In genomic region chr15:25468478-25468877, GRCm38 (mm10) we compare ENCODE assay signal across 14 mouse cellular contexts.
"Had no signal": no experiment of that assay in that cellular context is flagged by ENCODE, and none has a peak within 500 bp of the region (broad histone marks: within the 10 kb centered on the region; RNA-seq: fewer than 3 reads in every experiment).

No protein-coding gene starts in this region.

- H3K4me1 ChIP-seq: liver, embryonic 13.5 days; lung, embryonic 15.5 days; midbrain, embryonic 13.5 days; neural tube, embryonic 12.5 days; stomach, embryonic 15.5 days had no signal

- H3K27ac ChIP-seq: layer of hippocampus, adult 2 months; liver, embryonic 13.5 days; lung, embryonic 15.5 days; macrophage; midbrain, embryonic 13.5 days; neural tube, embryonic 12.5 days; stomach, embryonic 15.5 days had no signal

- H3K27me3 ChIP-seq: liver, embryonic 13.5 days; lung, embryonic 15.5 days; midbrain, embryonic 13.5 days; neural tube, embryonic 12.5 days; stomach, embryonic 15.5 days had no signal

- H3K9me3 ChIP-seq: liver, embryonic 13.5 days; lung, embryonic 15.5 days; midbrain, embryonic 13.5 days; neural tube, embryonic 12.5 days; stomach, embryonic 15.5 days had no signal

- H3K4me3 ChIP-seq: layer of hippocampus, adult 2 months; liver, embryonic 13.5 days; lung, embryonic 15.5 days; midbrain, embryonic 13.5 days; neural tube, embryonic 12.5 days; stomach, embryonic 15.5 days had no signal

- H3K4me2 ChIP-seq: liver, embryonic 13.5 days; lung, embryonic 15.5 days; midbrain, embryonic 13.5 days; neural tube, embryonic 12.5 days; stomach, embryonic 15.5 days had no signal

- DNase-seq: kidney, adult 18-20 months; kidney, postnatal 10 days; left cerebral cortex, postnatal 4 days; liver, embryonic 13.5 days; liver, postnatal 0 days; lung, postnatal 14 days; right cerebral cortex, postnatal 4 days; spleen, adult 18-20 months had no signal

- H3K36me3 ChIP-seq: liver, embryonic 13.5 days; lung, embryonic 15.5 days; midbrain, embryonic 13.5 days; neural tube, embryonic 12.5 days; stomach, embryonic 15.5 days had no signal

- H3K9ac ChIP-seq: liver, embryonic 13.5 days; liver, postnatal 0 days; lung, embryonic 15.5 days; midbrain, embryonic 13.5 days; neural tube, embryonic 12.5 days; stomach, embryonic 15.5 days had no signal

- ATAC-seq: liver, postnatal 0 days; midbrain, embryonic 13.5 days had no signal
